Mouse (Mus musculus) cerebellum, adult 11-12 months (tissue): ENCODE data around the gene Adamts6.

Source experiments
- DNase-seq: peaks from one replicate; pipeline ENCODE4 v3.0.0; 2022

Gene Adamts6

GRCm38 (mm10) chr13:104287366-104288225, at the start of gene Adamts6:
Gene Adamts6, plus strand, starts transcription at chr13:104287835.
- no peak for DNase-seq

- DNase-seq = no peak
These were observed 28.6 kb upstream of the Adamts6 start for GRCm38 (mm10) chr13:104258997-104259396.

GRCm38 (mm10) chr13:104285031-104285431, 2.6 kb upstream of the Adamts6 start:
- no peak for DNase-seq

GRCm38 (mm10) chr13:104285737-104286311, 1.8 kb upstream of the Adamts6 start:
- peak; percentile 14 for DNase-seq

GRCm38 (mm10) chr13:104286336-104286735, 1.3 kb upstream of the Adamts6 start:
- DNase-seq = no peak

GRCm38 (mm10) chr13:104286897-104287309, 732 bp upstream of the Adamts6 start:
- peak; percentile 63 for DNase-seq

GRCm38 (mm10) chr13:104288226-104288859, 708 bp downstream of the Adamts6 start:
- peak; percentile 19 for DNase-seq

- DNase-seq = no peak
These were observed 1.5 kb downstream of the Adamts6 start for GRCm38 (mm10) chr13:104289176-104289575.

GRCm38 (mm10) chr13:104295472-104295871, 7.8 kb downstream of the Adamts6 start:
- DNase-seq = no peak

GRCm38 (mm10) chr13:104329336-104329735, 41.7 kb downstream of the Adamts6 start:
- no peak for DNase-seq

GRCm38 (mm10) chr13:104329742-104330141, 42.1 kb downstream of the Adamts6 start:
- DNase-seq = no peak

- DNase-seq = no peak
These were observed 65.0 kb downstream of the Adamts6 start for GRCm38 (mm10) chr13:104352590-104352989.

GRCm38 (mm10) chr13:104393427-104394356, 106.1 kb downstream of the Adamts6 start:
- DNase-seq = peak; percentile 31

- no peak for DNase-seq
These were observed 110.2 kb downstream of the Adamts6 start for GRCm38 (mm10) chr13:104397814-104398213.

GRCm38 (mm10) chr13:104432734-104433133, 145.1 kb downstream of the Adamts6 start:
- DNase-seq = no peak

- no peak for DNase-seq
These were observed 154.9 kb downstream of the Adamts6 start for GRCm38 (mm10) chr13:104442559-104442958.

- DNase-seq = no peak
These were observed 157.8 kb downstream of the Adamts6 start for GRCm38 (mm10) chr13:104445437-104445836.

- DNase-seq = no peak
These were observed 159.3 kb downstream of the Adamts6 start for GRCm38 (mm10) chr13:104446974-104447373.

GRCm38 (mm10) chr13:104447470-104447869, 159.8 kb downstream of the Adamts6 start:
- DNase-seq = no peak

- DNase-seq = no peak
These were observed 160.7 kb downstream of the Adamts6 start for GRCm38 (mm10) chr13:104448349-104448748.

- DNase-seq = no peak
These were observed 165.8 kb downstream of the Adamts6 start for GRCm38 (mm10) chr13:104453271-104453974.

GRCm38 (mm10) chr13:104460287-104460686, 172.7 kb downstream of the Adamts6 start:
- no peak for DNase-seq
